Mouse (Mus musculus) brown adipose tissue, adult 24 weeks (tissue): Measurements from ENCODE around the gene Fyb2. TPM values are rescaled to one million over a fixed set of nuclear protein-coding genes. Genes with fewer than 3 reads are reported as not detected.

Experiments used
- H3K27ac ChIP-seq: fragments of 200-500 bp; replicated peaks from 2 replicates; pipeline ENCODE4 v1.5.1; 2012; ENCODE audit warnings: low read depth, mild to moderate bottlenecking, low read length
- H3K4me1 ChIP-seq: fragments of 200-500 bp; 2 replicates; pipeline ENCODE4 v1.6.1; 2012; ENCODE audit warnings: low read length, mixed read lengths; ENCODE audit not compliant: control insufficient read depth, insufficient read depth, insufficient read length
- H3K4me3 ChIP-seq: fragments of 200-500 bp; 2 replicates; pipeline ENCODE4 v1.5.1; 2012; ENCODE audit warnings: low read depth, mild to moderate bottlenecking, low read length, moderate library complexity; ENCODE audit not compliant: insufficient read depth
- polyA plus RNA-seq: library from polyadenylated mRNA; stranded (reverse); fragments of >200 nt; gene quantifications from 2 replicates; pipeline ENCODE4 v1.2.4, GENCODE M21; 2012; ENCODE audit not compliant: missing spikeins, insufficient read depth, insufficient read length

Fyb2 gene
- polyA plus RNA-seq, 1 experiment = not detected

GRCm38 (mm10) chr4:105015496-105015895 is 102.2 kb downstream of the Fyb2 start:
- Histone ChIP-seq H3K4me1 (no peaks in the 10 kb centered on the region), H3K4me3 (no peak overlapping the region), H3K27ac (no peak overlapping the region)

GRCm38 (mm10) chr4:105016006-105016613 is 102.9 kb downstream of the Fyb2 start:
- Histone ChIP-seq H3K4me1 (no peaks in the 10 kb centered on the region), H3K4me3 (no peak overlapping the region), H3K27ac (no peak overlapping the region)

- no peaks in the 10 kb centered on the region for H3K4me1 ChIP-seq
- H3K27ac ChIP-seq = no peak overlapping the region
- no peak overlapping the region for H3K4me3 ChIP-seq
Measured at GRCm38 (mm10) chr4:105027278-105027677, 114.0 kb downstream of the Fyb2 start.

- Histone ChIP-seq H3K4me1 (no peaks in the 10 kb centered on the region), H3K4me3 (no peak overlapping the region), H3K27ac (no peak overlapping the region)
Measured at GRCm38 (mm10) chr4:105031104-105031503, 117.8 kb downstream of the Fyb2 start.

- Histone ChIP-seq H3K4me3 (no peak overlapping the region), H3K27ac (no peak overlapping the region), H3K4me1 (no peaks in the 10 kb centered on the region)
Measured at GRCm38 (mm10) chr4:105033153-105033552, 119.9 kb downstream of the Fyb2 start.

- Histone ChIP-seq H3K4me1 (no peaks in the 10 kb centered on the region), H3K27ac (no peak overlapping the region), H3K4me3 (no peak overlapping the region)
Measured at GRCm38 (mm10) chr4:105034259-105034658, 121.0 kb downstream of the Fyb2 start.

- no peak overlapping the region for H3K4me3 ChIP-seq
- H3K27ac ChIP-seq = no peak overlapping the region
- no peaks in the 10 kb centered on the region for H3K4me1 ChIP-seq
Measured at GRCm38 (mm10) chr4:105050041-105050440, 136.8 kb downstream of the Fyb2 start.

- Histone ChIP-seq H3K4me1 (no peaks in the 10 kb centered on the region), H3K27ac (no peak overlapping the region), H3K4me3 (no peak overlapping the region)
Measured at GRCm38 (mm10) chr4:105051291-105051690, 138.0 kb downstream of the Fyb2 start.

Other genes starting within 250 kb of the Fyb2 start
- not detected in 2 replicates for gene C8b, start 147.1 kb upstream of the Fyb2 start, polyA plus RNA-seq
- not detected in 2 replicates for gene Gm17662, start 56.1 kb upstream of the Fyb2 start, polyA plus RNA-seq
- not detected in 2 replicates for gene C8a, start 37.1 kb upstream of the Fyb2 start, polyA plus RNA-seq
- 10.3 and 11.7 TPM in 2 replicates for gene Prkaa2, start 196.4 kb downstream of the Fyb2 start, polyA plus RNA-seq
- 38.6 and 44.2 TPM in 2 replicates for gene Plpp3, start 243.9 kb downstream of the Fyb2 start, polyA plus RNA-seq